Mouse (Mus musculus) heart, postnatal 0 days (tissue): ENCODE data around the gene Klhdc7a.

Experiments
- CTCF ChIP-seq: IDR thresholded peaks from 2 replicates; pipeline ENCODE4 v1.5.1; 2016; ENCODE audit warnings: antibody characterized with exemption, control low read depth, low read depth
- EP300 ChIP-seq: IDR thresholded peaks from 2 replicates; pipeline ENCODE4 v1.6.1; 2016; ENCODE audit warnings: antibody characterized with exemption, low read depth

GRCm38 (mm10) chr4:140004932-140005331, 37.1 kb upstream of the Klhdc7a start:
- TF ChIP-seq CTCF (no peak), EP300 (no peak)
